Mouse (Mus musculus) liver, embryonic 15.5 days (tissue): ENCODE results near the gene Kpna7. TPM values are rescaled to one million over a fixed set of nuclear protein-coding genes. Genes with fewer than 3 reads are reported as not detected.
"Not testable (repeated sequence)": the region's sequence is repeated elsewhere in the genome, so short reads cannot be mapped to it uniquely, and the experiment has no call there.

Source experiments
- ATAC-seq: fragments of 200-750 bp; cut with Nextera tagmentation; 2 replicates; pipeline ENCODE4 v1.8.0; 2017; ENCODE audit warnings: moderate number of reproducible peaks, mild to moderate bottlenecking, moderate library complexity; ENCODE audit not compliant: insufficient read depth
- H3K27ac ChIP-seq: fragments of 300-500 bp; sonication (generic); replicated peaks from 2 replicates; pipeline ENCODE4 v1.5.1; 2015; ENCODE audit warnings: mild to moderate bottlenecking, inconsistent platforms
- H3K27me3 ChIP-seq: fragments of 300-500 bp; sonication (generic); 2 replicates; pipeline ENCODE4 v1.6.1; 2015; ENCODE audit warnings: mild to moderate bottlenecking, inconsistent platforms
- H3K36me3 ChIP-seq: fragments of 300-500 bp; sonication (generic); replicated peaks from 2 replicates; pipeline ENCODE4 v1.6.1; 2015; ENCODE audit warnings: moderate library complexity, mild to moderate bottlenecking, inconsistent platforms
- H3K4me1 ChIP-seq: fragments of 300-500 bp; sonication (generic); replicated peaks from 2 replicates; pipeline ENCODE4 v1.6.1; 2015; ENCODE audit warnings: inconsistent platforms
- H3K4me2 ChIP-seq: fragments of 300-500 bp; sonication (generic); 2 replicates; pipeline ENCODE4 v1.6.1; 2015; ENCODE audit warnings: moderate library complexity, mild to moderate bottlenecking, inconsistent platforms
- H3K4me3 ChIP-seq: fragments of 300-500 bp; sonication (generic); replicated peaks from 2 replicates; pipeline ENCODE4 v1.5.1; 2015; ENCODE audit warnings: mild to moderate bottlenecking, inconsistent platforms
- H3K9ac ChIP-seq: fragments of 300-500 bp; sonication (generic); 2 replicates; pipeline ENCODE4 v1.6.1; 2015; ENCODE audit warnings: moderate library complexity, mild to moderate bottlenecking, inconsistent platforms
- H3K9me3 ChIP-seq: fragments of 300-500 bp; sonication (generic); replicated peaks from 2 replicates; pipeline ENCODE4 v1.6.1; 2016; ENCODE audit warnings: inconsistent platforms
- WGBS: fragments of 180-500 bp; shearing (Covaris S2); methylation state at CpG from one replicate; pipeline ENCODE4 v1.1.7; 2015; ENCODE audit warnings: mixed read lengths; ENCODE audit not compliant: insufficient replicate concordance; 5-methylcytosine and 5-hydroxymethylcytosine counted together
- polyA plus RNA-seq: library from polyadenylated mRNA; unstranded; fragments of >200 nt; fragmentation: Nextera tagmentation; extraction: Ambion mirVana; gene quantifications from 2 replicates; pipeline ENCODE4 v1.2.1, GENCODE M21; 2015

The Kpna7 gene
- 0.10 TPM in 1 of 2 replicates, not detected in the other for polyA plus RNA-seq

GRCm38 (mm10) chr5:145083632-145084451 is at the start of gene Kpna7, which contains the start of gene Arpc1a:
Gene Kpna7, minus strand, starts transcription at chr5:145084030.
Gene Arpc1a, plus strand, starts transcription at chr5:145083830.
- peak within 1 kb of the TSS; percentile 93 for H3K9ac ChIP-seq
- H3K9me3 ChIP-seq = no peaks in the 10 kb centered on the region
- peaks cover 10% of the 10 kb centered on the region; the same call in 1 of the 2 replicates for H3K36me3 ChIP-seq
- H3K4me1 ChIP-seq = peaks cover 26% of the 10 kb centered on the region
- peak within 1 kb of the TSS; percentile 85 for H3K4me2 ChIP-seq
- WGBS = under 1% methylated on average over 54 of the region's 54 CpGs
- H3K27ac ChIP-seq = peak within 1 kb of the TSS; percentile 73
- peak; percentile 97 for ATAC-seq
- H3K27me3 ChIP-seq = no peaks in the 10 kb centered on the region
- peak within 1 kb of the TSS; percentile 94 for H3K4me3 ChIP-seq

- H3K27ac ChIP-seq, H3K27me3 ChIP-seq, ATAC-seq, H3K9me3 ChIP-seq, H3K9ac ChIP-seq, H3K4me2 ChIP-seq, H3K4me3 ChIP-seq: not testable (repeated sequence)
- 83% methylated on average over 6 of the region's 6 CpGs for WGBS
- peaks cover 86% of the 10 kb centered on the region for H3K36me3 ChIP-seq
- H3K4me1 ChIP-seq = peaks cover 23% of the 10 kb centered on the region
Observed at GRCm38 (mm10) chr5:145133275-145133674, 49.4 kb upstream of the Kpna7 start.

GRCm38 (mm10) chr5:145130995-145131394 is 47.2 kb upstream of the Kpna7 start:
- Histone ChIP-seq H3K9me3 (no peaks in the 10 kb centered on the region), H3K4me1 (peaks cover 6% of the 10 kb centered on the region), H3K27me3 (no peaks in the 10 kb centered on the region), H3K4me3 (no peak overlapping the region), H3K9ac (no peak overlapping the region), H3K36me3 (peaks cover 97% of the 10 kb centered on the region), H3K4me2 (no peak overlapping the region), H3K27ac (no peak overlapping the region)
- ATAC-seq = no peak
- WGBS = 78% methylated on average over 3 of the region's 3 CpGs

GRCm38 (mm10) chr5:145130191-145130590 is 46.4 kb upstream of the Kpna7 start:
- H3K9me3 ChIP-seq = no peaks in the 10 kb centered on the region
- peaks cover 97% of the 10 kb centered on the region for H3K36me3 ChIP-seq
- H3K27me3 ChIP-seq = no peaks in the 10 kb centered on the region
- H3K4me1 ChIP-seq = peaks cover 6% of the 10 kb centered on the region
- H3K9ac ChIP-seq = no peak overlapping the region
- no peak overlapping the region for H3K27ac ChIP-seq
- no peak overlapping the region for H3K4me2 ChIP-seq
- WGBS = 73% methylated on average over 11 of the region's 11 CpGs
- ATAC-seq = peak; percentile 28; the same call in 1 of the 2 replicates
- H3K4me3 ChIP-seq = no peak overlapping the region

- not testable (repeated sequence) for H3K27ac ChIP-seq, ATAC-seq, H3K9ac ChIP-seq, H3K4me2 ChIP-seq, H3K9me3 ChIP-seq, H3K27me3 ChIP-seq, H3K4me1 ChIP-seq, H3K4me3 ChIP-seq
- 72% methylated on average over 4 of the region's 6 CpGs for WGBS
- peaks cover 97% of the 10 kb centered on the region for H3K36me3 ChIP-seq
Observed at GRCm38 (mm10) chr5:145129773-145130172, 45.9 kb upstream of the Kpna7 start.

GRCm38 (mm10) chr5:145129124-145129523 is 45.3 kb upstream of the Kpna7 start:
- Histone ChIP-seq H3K4me3 (no peak overlapping the region), H3K27ac (no peak overlapping the region), H3K27me3 (no peaks in the 10 kb centered on the region), H3K4me2 (no peak overlapping the region), H3K4me1 (peaks cover 6% of the 10 kb centered on the region), H3K9ac (no peak overlapping the region), H3K9me3 (no peaks in the 10 kb centered on the region), H3K36me3 (peaks cover 97% of the 10 kb centered on the region)
- ATAC-seq = no peak
- 85% methylated on average over 4 of the region's 4 CpGs for WGBS

- Histone ChIP-seq H3K4me3 (no peak overlapping the region), H3K4me2 (no peak overlapping the region), H3K9ac (no peak overlapping the region), H3K36me3 (peaks cover 90% of the 10 kb centered on the region), H3K9me3 (no peaks in the 10 kb centered on the region), H3K27ac (no peak overlapping the region), H3K27me3 (no peaks in the 10 kb centered on the region), H3K4me1 (peaks cover 6% of the 10 kb centered on the region)
- 86% methylated on average over 9 of the region's 9 CpGs for WGBS
- ATAC-seq = no peak
Observed at GRCm38 (mm10) chr5:145126580-145126979, 42.8 kb upstream of the Kpna7 start.

- no peaks in the 10 kb centered on the region for H3K4me1 ChIP-seq
- H3K9ac ChIP-seq = no peak overlapping the region
- 86% methylated on average over 19 of the region's 19 CpGs for WGBS
- no peak overlapping the region for H3K27ac ChIP-seq
- peaks cover 64% of the 10 kb centered on the region for H3K36me3 ChIP-seq
- H3K27me3 ChIP-seq = no peaks in the 10 kb centered on the region
- H3K9me3 ChIP-seq = no peaks in the 10 kb centered on the region
- no peak for ATAC-seq
- H3K4me2 ChIP-seq = no peak overlapping the region
- H3K4me3 ChIP-seq = no peak overlapping the region
Observed at GRCm38 (mm10) chr5:145123396-145123795, 39.6 kb upstream of the Kpna7 start.

GRCm38 (mm10) chr5:145120921-145121320 is 37.1 kb upstream of the Kpna7 start:
- peaks cover 19% of the 10 kb centered on the region for H3K4me1 ChIP-seq
- no peak overlapping the region for H3K27ac ChIP-seq

GRCm38 (mm10) chr5:145119385-145119784 is 35.6 kb upstream of the Kpna7 start:
- no peaks in the 10 kb centered on the region for H3K9me3 ChIP-seq
- WGBS = 84% methylated on average over 2 of the region's 2 CpGs
- no peak overlapping the region for H3K27ac ChIP-seq
- H3K4me3 ChIP-seq = no peak overlapping the region
- H3K36me3 ChIP-seq = peaks cover 25% of the 10 kb centered on the region
- ATAC-seq = no peak
- H3K4me2 ChIP-seq = no peak overlapping the region
- H3K9ac ChIP-seq = no peak overlapping the region
- H3K27me3 ChIP-seq = peaks cover 5% of the 10 kb centered on the region; the same call in 1 of the 2 replicates
- peaks cover 29% of the 10 kb centered on the region for H3K4me1 ChIP-seq

More at GRCm38 (mm10) chr5:145120921-145121320, 37.1 kb upstream of the Kpna7 start:
- no peak for ATAC-seq
- H3K27me3 ChIP-seq = no peaks in the 10 kb centered on the region
- peaks cover 40% of the 10 kb centered on the region for H3K36me3 ChIP-seq
- H3K4me3 ChIP-seq = no peak overlapping the region
- no peaks in the 10 kb centered on the region for H3K9me3 ChIP-seq
- H3K4me2 ChIP-seq = no peak overlapping the region
- no peak overlapping the region for H3K9ac ChIP-seq
- 54% methylated on average over 7 of the region's 7 CpGs for WGBS

GRCm38 (mm10) chr5:145118461-145118860 is 34.6 kb upstream of the Kpna7 start:
- Histone ChIP-seq H3K4me3 (no peak overlapping the region), H3K27me3 (peaks cover 8% of the 10 kb centered on the region; the same call in 1 of the 2 replicates), H3K4me2 (no peak overlapping the region), H3K4me1 (peaks cover 38% of the 10 kb centered on the region), H3K9ac (no peak overlapping the region), H3K36me3 (peaks cover 16% of the 10 kb centered on the region), H3K27ac (no peak overlapping the region), H3K9me3 (no peaks in the 10 kb centered on the region)
- WGBS = 74% methylated on average over 5 of the region's 5 CpGs
- no peak for ATAC-seq
